Mouse (Mus musculus): ENCODE measurements at regions not wholly inside any gene's neighbourhood (a gene's known extent, or its start where the extent isn't known, plus 50 kb on each side); places are given as distances from the start of the nearest gene placed in this dataset.

DNA sequence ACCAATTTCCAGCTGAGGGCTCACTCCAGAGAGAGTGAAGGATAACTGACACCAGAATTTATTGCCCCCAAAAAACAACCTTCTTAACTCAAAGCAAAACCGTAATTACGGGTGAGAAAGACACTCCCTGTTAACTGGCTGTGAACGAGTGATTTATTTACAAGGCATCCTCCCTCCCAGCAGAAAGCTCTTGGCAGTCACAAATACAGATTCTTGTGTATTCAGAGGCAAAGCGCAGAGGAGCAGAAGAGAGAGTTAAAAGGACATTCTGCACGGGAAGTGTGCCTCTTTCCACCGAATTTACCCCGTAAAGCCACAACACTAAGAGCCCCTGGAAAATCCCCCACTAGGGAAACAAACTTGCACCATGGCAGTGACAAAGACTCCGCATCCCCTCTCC lies 312.3 kb upstream of the Jarid2 start:
- Histone ChIP-seq H3K4me1 (replicated peaks; ENCODE audit: control insufficient read depth, insufficient read depth, low read length) (peaks cover 18% of the 10 kb centered on the region), H3K27me3 (ENCODE audit: control insufficient read depth, insufficient read depth, low read length) (no peaks in the 10 kb centered on the region), H3K4me3 (replicated peaks; ENCODE audit: low read length) (no peak overlapping the region), H3K36me3 (replicated peaks; ENCODE audit: control insufficient read depth, insufficient read depth) (no peaks in the 10 kb centered on the region), H3K27ac (no peak overlapping the region), H3K4me2 (replicated peaks) (peak overlapping the region; percentile 22), H3K9me3 (ENCODE audit: control insufficient read depth, low read length) (no peaks in the 10 kb centered on the region), H3K9ac (no peak overlapping the region)
- no peak for DNase-seq (ENCODE audit: low spot score)
- WGBS = 12% methylated on average over 8 of the region's 8 CpGs
- no peak for ATAC-seq (ENCODE audit: low FRiP score)

DNA sequence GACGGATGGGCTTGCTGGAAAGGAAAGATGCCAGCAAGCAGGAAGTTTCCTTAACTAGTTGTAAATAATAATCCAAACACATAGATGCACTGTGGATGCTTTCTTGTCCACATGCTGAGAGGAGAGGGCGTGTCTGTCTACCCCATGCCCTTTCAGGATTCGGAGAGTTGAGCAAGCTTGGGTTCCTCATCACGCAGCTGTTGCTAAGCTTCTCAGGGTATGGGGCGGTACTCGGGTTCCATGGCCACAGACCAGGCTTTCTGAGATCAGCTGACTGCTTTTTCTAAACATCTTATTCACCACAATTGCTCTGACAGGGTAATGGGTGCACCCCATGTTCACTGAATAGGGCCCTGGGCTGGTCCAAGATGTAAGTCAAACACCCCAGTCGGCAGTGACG lies 310.2 kb upstream of the Jarid2 start:
- Histone ChIP-seq H3K36me3 (replicated peaks; ENCODE audit: control insufficient read depth, insufficient read depth) (no peaks in the 10 kb centered on the region), H3K27me3 (ENCODE audit: control insufficient read depth, insufficient read depth, low read length) (no peaks in the 10 kb centered on the region), H3K4me3 (replicated peaks; ENCODE audit: low read length) (no peak overlapping the region), H3K4me2 (replicated peaks) (no peak overlapping the region), H3K9ac (no peak overlapping the region), H3K9me3 (ENCODE audit: control insufficient read depth, low read length) (no peaks in the 10 kb centered on the region), H3K27ac (no peak overlapping the region), H3K4me1 (replicated peaks; ENCODE audit: control insufficient read depth, insufficient read depth, low read length) (peaks cover 18% of the 10 kb centered on the region)
- no peak for DNase-seq (ENCODE audit: low spot score)
- no peak for ATAC-seq (ENCODE audit: low FRiP score)
- 82% methylated on average over 8 of the region's 8 CpGs for WGBS

DNA sequence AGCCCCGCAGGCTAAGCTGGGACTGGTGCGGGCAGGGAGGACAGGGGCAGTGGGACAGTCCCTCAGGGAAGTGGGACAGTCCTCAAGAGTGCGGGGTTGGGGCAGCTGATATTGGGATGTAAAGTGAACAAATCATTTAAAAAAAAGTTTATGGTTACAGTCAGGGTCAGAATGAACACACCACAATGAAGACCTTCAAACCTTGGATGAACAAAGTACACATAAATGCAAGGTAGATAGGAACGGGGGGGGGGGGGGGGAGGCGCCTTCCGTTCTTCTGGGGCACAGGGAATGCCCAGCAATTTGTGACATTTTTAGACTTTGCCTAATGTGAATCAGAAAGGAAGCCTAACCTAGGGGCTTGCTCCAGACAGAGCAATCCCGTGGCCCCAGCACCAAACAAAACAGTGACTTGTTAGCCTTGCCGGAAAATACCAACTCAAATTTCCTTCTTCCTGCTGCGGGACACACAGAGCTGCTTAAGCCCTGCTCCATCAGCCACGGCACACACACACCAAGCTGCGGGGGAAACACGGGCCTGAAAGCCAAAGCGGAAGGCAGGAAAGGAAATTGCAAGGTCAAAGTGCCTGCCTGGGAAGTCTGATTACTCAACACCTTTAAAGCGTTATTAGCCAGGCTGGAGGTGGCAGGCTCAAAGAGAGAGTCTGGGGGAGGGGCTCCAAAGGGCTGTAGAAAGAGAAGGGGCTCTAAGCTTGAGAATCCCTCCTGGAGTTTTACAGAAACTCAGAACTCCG lies 309.6 kb upstream of the Jarid2 start:
- Histone ChIP-seq H3K4me1 (replicated peaks; ENCODE audit: control insufficient read depth, insufficient read depth, low read length) (peaks cover 18% of the 10 kb centered on the region), H3K27me3 (ENCODE audit: control insufficient read depth, insufficient read depth, low read length) (no peaks in the 10 kb centered on the region), H3K9ac (no peak overlapping the region), H3K36me3 (replicated peaks; ENCODE audit: control insufficient read depth, insufficient read depth) (no peaks in the 10 kb centered on the region), H3K4me3 (replicated peaks; ENCODE audit: low read length) (no peak overlapping the region), H3K4me2 (replicated peaks) (peak overlapping the region; percentile 25; the same call in 1 of the 2 replicates), H3K9me3 (ENCODE audit: control insufficient read depth, low read length) (no peaks in the 10 kb centered on the region), H3K27ac (no peak overlapping the region)
- 24% methylated on average over 14 of the region's 15 CpGs for WGBS
- DNase-seq (ENCODE audit: low spot score) (peak; percentile 41), ATAC-seq (ENCODE audit: low FRiP score) (no peak)

DNA sequence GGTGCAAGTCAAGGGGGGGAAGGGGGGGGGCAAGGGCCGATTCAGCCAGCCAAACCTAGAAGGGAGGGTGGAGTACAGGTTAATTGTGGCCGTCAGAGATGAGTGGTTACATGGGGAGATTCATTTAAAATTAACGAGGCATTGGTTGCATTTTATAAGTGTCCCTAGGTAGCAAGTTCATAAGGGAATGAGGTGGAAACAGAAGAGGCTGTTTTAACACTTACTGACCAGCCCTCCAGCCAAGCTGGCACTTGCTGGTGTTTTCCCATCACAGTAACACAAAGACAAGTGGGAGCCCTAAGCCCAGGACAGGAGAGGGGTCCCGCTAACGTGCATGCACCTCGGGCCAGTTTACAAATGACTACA lies 309.1 kb upstream of the Jarid2 start:
- 35% methylated on average over 6 of the region's 6 CpGs for WGBS
- DNase-seq (ENCODE audit: low spot score) (no peak), ATAC-seq (ENCODE audit: low FRiP score) (no peak)
- Histone ChIP-seq H3K27ac (no peak overlapping the region), H3K27me3 (ENCODE audit: control insufficient read depth, insufficient read depth, low read length) (no peaks in the 10 kb centered on the region), H3K9ac (no peak overlapping the region), H3K36me3 (replicated peaks; ENCODE audit: control insufficient read depth, insufficient read depth) (no peaks in the 10 kb centered on the region), H3K4me3 (replicated peaks; ENCODE audit: low read length) (no peak overlapping the region), H3K9me3 (ENCODE audit: control insufficient read depth, low read length) (no peaks in the 10 kb centered on the region), H3K4me1 (replicated peaks; ENCODE audit: control insufficient read depth, insufficient read depth, low read length) (peaks cover 18% of the 10 kb centered on the region), H3K4me2 (replicated peaks) (0 out of 2 replicates have a peak overlapping the region, but pooled peaks have one; percentile 25)

DNA sequence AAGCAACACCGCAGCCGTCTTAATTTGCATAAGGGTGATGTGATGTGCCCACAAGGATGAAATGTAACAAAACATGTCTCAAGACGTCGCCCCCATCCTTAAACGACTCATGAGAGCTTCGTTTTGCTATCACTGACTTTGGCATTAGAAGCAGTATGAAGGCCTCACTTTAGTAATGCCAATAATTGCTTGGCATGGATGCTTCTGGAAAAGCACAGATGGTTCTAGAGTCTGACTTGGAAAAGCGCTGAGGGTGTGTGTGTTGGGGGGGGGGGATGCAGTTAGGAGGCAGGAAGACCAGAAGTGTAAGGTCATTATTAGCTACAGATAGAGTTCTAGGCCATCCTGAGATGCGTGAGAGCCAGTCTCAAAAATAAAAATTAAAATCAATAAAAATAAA lies 308.3 kb upstream of the Jarid2 start:
- Histone ChIP-seq H3K4me1 (replicated peaks; ENCODE audit: control insufficient read depth, insufficient read depth, low read length) (peaks cover 18% of the 10 kb centered on the region), H3K4me2 (replicated peaks) (no peak overlapping the region), H3K27ac (no peak overlapping the region), H3K9ac (no peak overlapping the region), H3K36me3 (replicated peaks; ENCODE audit: control insufficient read depth, insufficient read depth) (no peaks in the 10 kb centered on the region), H3K9me3 (ENCODE audit: control insufficient read depth, low read length) (no peaks in the 10 kb centered on the region), H3K27me3 (ENCODE audit: control insufficient read depth, insufficient read depth, low read length) (no peaks in the 10 kb centered on the region), H3K4me3 (replicated peaks; ENCODE audit: low read length) (no peak overlapping the region)
- DNase-seq (ENCODE audit: low spot score) (no peak), ATAC-seq (ENCODE audit: low FRiP score) (no peak)
- WGBS = 94% methylated on average over 8 of the region's 8 CpGs

DNA sequence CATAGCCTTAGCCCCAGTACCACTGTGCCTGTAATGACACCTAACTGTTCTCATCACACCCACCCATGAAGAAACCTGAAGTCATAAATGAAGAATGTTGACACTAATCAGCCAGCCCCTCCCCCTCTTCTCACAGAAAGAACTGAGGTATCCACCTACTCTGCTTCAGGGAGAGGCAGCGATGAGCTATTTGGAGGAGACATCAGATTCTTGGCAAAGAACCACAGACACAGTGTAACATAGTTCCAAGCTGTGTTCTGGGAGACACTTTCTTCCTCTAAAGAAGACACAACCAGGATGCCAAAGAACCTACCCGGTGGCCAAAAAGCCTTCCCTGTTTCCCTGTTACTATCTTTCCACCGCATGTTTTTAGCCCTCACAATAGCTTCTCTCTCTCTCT lies 307.8 kb upstream of the Jarid2 start:
- H3K27ac ChIP-seq = no peak overlapping the region
- 83% methylated on average over 3 of the region's 3 CpGs for WGBS
- no peaks in the 10 kb centered on the region for H3K36me3 ChIP-seq (replicated peaks; ENCODE audit: control insufficient read depth, insufficient read depth)
- H3K4me1 ChIP-seq (replicated peaks; ENCODE audit: control insufficient read depth, insufficient read depth, low read length) = peaks cover 18% of the 10 kb centered on the region
- ATAC-seq (ENCODE audit: low FRiP score) (no peak), DNase-seq (ENCODE audit: low spot score) (no peak)
- no peaks in the 10 kb centered on the region for H3K9me3 ChIP-seq (ENCODE audit: control insufficient read depth, low read length)
- H3K4me3 ChIP-seq (replicated peaks; ENCODE audit: low read length) = no peak overlapping the region
- no peak overlapping the region for H3K9ac ChIP-seq
- H3K27me3 ChIP-seq (ENCODE audit: control insufficient read depth, insufficient read depth, low read length) = no peaks in the 10 kb centered on the region
- H3K4me2 ChIP-seq (replicated peaks) = no peak overlapping the region

DNA sequence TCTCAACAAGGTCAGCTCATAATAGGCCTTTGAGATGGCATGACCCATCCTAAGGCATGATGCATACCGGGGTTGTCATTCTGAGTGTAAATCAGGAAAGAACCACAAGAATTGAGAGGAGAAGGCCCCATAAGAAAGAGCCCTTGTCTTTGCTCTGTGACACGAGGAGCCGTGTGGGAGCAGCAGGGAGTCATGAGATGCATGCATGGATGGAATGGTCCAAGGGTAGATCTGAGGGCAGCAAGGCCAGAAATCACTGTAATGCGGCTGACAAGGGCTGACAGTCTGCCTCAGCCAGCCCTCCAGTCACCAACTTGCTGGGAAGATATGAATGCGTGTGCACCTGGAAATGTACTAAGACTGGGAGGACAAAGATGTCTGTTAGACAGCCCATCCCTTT lies 307.4 kb upstream of the Jarid2 start:
- ATAC-seq (ENCODE audit: low FRiP score) (no peak), DNase-seq (ENCODE audit: low spot score) (no peak)
- 78% methylated on average over 5 of the region's 5 CpGs for WGBS
- H3K4me2 ChIP-seq (replicated peaks) = no peak overlapping the region
- H3K27me3 ChIP-seq (ENCODE audit: control insufficient read depth, insufficient read depth, low read length) = no peaks in the 10 kb centered on the region
- no peak overlapping the region for H3K9ac ChIP-seq
- no peak overlapping the region for H3K4me3 ChIP-seq (replicated peaks; ENCODE audit: low read length)
- H3K27ac ChIP-seq = no peak overlapping the region
- no peaks in the 10 kb centered on the region for H3K36me3 ChIP-seq (replicated peaks; ENCODE audit: control insufficient read depth, insufficient read depth)
- H3K4me1 ChIP-seq (replicated peaks; ENCODE audit: control insufficient read depth, insufficient read depth, low read length) = peaks cover 16% of the 10 kb centered on the region
- H3K9me3 ChIP-seq (ENCODE audit: control insufficient read depth, low read length) = no peaks in the 10 kb centered on the region

DNA sequence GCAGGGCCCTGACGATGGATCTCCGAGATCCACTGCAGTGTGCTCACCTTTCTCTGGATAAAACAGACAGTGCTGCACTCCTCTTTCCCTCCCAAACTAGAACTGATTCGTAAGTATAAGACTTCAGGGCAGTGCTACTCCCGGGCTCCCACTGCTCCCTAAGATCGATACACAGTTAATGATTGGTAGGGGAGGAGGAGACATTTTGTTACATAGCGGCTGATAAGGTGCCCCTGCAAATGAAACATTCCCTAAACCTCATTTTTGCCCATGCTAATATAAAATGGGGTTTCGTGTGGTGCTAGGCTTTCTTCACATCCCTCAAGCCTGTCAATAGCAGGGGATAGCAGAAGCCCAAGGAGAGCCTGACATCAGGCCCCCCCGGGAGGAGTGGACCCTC lies 298.8 kb upstream of the Jarid2 start:
- no peak for ATAC-seq (ENCODE audit: low FRiP score)
- H3K27ac ChIP-seq = no peak overlapping the region
- H3K9ac ChIP-seq = no peak overlapping the region
- no peaks in the 10 kb centered on the region for H3K27me3 ChIP-seq (ENCODE audit: control insufficient read depth, insufficient read depth, low read length)
- no peak overlapping the region for H3K4me3 ChIP-seq (replicated peaks; ENCODE audit: low read length)
- 82% methylated on average over 8 of the region's 8 CpGs for WGBS
- no peaks in the 10 kb centered on the region for H3K4me1 ChIP-seq (replicated peaks; ENCODE audit: control insufficient read depth, insufficient read depth, low read length)
- no peak overlapping the region for H3K4me2 ChIP-seq (replicated peaks)
- DNase-seq (ENCODE audit: low spot score) = no peak
- H3K9me3 ChIP-seq (ENCODE audit: control insufficient read depth, low read length) = no peaks in the 10 kb centered on the region
- H3K36me3 ChIP-seq (replicated peaks; ENCODE audit: control insufficient read depth, insufficient read depth) = no peaks in the 10 kb centered on the region

DNA sequence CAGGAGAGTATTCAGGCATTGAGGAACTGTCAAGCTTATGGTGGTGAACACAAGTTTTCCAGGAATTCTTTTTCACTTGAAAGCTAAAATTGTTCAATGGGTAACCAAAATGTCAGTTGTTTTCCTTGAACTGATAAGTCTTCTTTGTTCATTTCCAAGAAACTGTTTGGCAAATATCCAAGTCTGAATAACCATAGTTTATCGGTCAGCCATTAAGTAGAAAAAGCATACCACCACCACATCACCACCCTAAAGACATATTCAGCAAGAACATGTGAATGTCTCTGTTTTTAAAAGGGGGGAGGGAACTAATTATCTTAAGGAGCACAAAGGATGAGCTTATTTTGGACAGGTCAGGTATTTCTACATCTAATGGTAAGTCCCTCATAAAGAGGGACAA lies 291.6 kb upstream of the Jarid2 start:
- no peak for ATAC-seq (ENCODE audit: low FRiP score)
- Histone ChIP-seq H3K4me1 (replicated peaks; ENCODE audit: control insufficient read depth, insufficient read depth, low read length) (no peaks in the 10 kb centered on the region), H3K4me3 (replicated peaks; ENCODE audit: low read length) (no peak overlapping the region), H3K27me3 (ENCODE audit: control insufficient read depth, insufficient read depth, low read length) (no peaks in the 10 kb centered on the region), H3K36me3 (replicated peaks; ENCODE audit: control insufficient read depth, insufficient read depth) (no peaks in the 10 kb centered on the region), H3K27ac (no peak overlapping the region), H3K9me3 (ENCODE audit: control insufficient read depth, low read length) (no peaks in the 10 kb centered on the region), H3K9ac (no peak overlapping the region), H3K4me2 (replicated peaks) (no peak overlapping the region)
- no peak for DNase-seq (ENCODE audit: low spot score)
- WGBS = 92% methylated on average over 1 of the region's 1 CpGs

DNA sequence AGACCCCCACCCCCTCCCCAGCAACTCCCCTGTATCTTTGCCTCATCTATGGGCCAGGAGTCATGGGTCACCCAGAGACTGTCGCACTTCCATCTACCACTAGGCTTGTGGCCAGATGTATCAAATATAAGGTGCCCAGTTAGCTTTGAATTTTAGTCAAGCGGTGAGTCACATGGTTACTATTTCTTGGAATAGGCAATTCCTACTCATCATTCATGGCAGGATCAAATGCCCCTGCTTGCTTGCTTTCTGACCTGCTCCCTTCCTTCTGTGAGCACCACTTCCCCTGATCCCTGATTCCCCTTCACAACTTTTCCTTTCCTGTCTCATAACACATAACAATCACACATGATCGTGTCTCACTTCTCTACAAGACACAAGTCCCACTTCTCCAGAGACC lies 288.2 kb upstream of the Jarid2 start:
- no peak for ATAC-seq (ENCODE audit: low FRiP score)
- H3K9me3 ChIP-seq (ENCODE audit: control insufficient read depth, low read length) = no peaks in the 10 kb centered on the region
- H3K4me1 ChIP-seq (replicated peaks; ENCODE audit: control insufficient read depth, insufficient read depth, low read length) = no peaks in the 10 kb centered on the region
- 92% methylated on average over 3 of the region's 3 CpGs for whole genome bisulfite sequencing
- no peaks in the 10 kb centered on the region for H3K27me3 ChIP-seq (ENCODE audit: control insufficient read depth, insufficient read depth, low read length)
- H3K4me3 ChIP-seq (replicated peaks; ENCODE audit: low read length) = no peak overlapping the region
- no peak overlapping the region for H3K4me2 ChIP-seq (replicated peaks)
- no peaks in the 10 kb centered on the region for H3K36me3 ChIP-seq (replicated peaks; ENCODE audit: control insufficient read depth, insufficient read depth)
- no peak for DNase-seq (ENCODE audit: low spot score)
- no peak overlapping the region for H3K27ac ChIP-seq
- no peak overlapping the region for H3K9ac ChIP-seq
